Mouse (Mus musculus) retina, postnatal 7 days (tissue): Measurements from ENCODE around the gene Tmem232.
"Not testable (repeated sequence)": the region's sequence is repeated elsewhere in the genome, so short reads cannot be mapped to it uniquely, and the experiment has no call there.

Experiments
- DNase-seq: peaks from one replicate; pipeline ENCODE4 v3.0.0-alpha.2; 2012; ENCODE audit warnings: low read depth, low spot score

The Tmem232 gene

DNA sequence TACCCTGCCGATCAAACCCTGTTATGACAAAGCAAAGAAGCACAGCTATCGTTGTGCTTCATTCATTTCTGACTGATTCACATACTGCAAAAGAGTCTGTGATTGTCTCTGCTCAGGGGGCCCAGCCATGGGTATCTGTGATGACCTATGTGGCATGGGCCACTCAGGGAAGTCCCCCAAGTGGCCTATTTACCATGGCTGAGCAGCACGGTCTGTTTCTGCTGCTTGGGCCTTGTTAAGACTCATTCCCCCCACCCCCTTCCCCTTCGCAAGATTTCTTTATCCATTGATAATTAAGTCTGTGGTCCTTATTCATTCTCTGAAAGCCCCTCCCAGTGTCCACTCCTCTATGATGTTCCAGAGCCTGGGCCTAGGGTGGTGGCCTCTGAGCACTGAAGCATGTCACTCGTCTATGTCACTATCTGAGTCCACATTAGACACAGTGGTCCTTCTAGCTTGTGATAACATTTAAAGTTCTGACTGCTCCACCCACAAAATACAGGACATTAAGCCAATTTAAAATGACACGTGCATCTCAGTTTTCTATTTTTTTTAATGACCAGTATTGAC, 315.1 kb downstream of the Tmem232 start:
- no peak for DNase-seq

DNA sequence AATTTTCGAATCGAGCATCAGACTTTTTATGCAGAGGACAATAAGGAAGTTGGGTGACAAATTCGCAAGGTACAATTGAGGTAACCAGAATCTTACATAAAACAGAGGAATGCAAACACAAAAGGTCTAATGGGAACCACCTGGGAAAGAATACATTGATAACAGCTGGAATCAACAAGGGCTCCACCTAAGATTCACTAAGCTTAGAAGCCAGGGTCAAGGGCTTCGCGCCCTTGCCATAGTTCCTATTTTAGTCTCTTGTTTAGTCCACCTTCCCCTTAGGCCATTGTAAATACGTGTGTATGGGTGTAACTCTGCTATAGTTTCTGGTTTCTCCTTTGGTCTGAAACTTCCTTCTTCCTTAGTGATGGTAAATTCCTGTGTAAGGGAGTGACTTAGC, 318.9 kb downstream of the Tmem232 start:
- DNase-seq = not testable (repeated sequence)
